Comparison of ENCODE assay signal across 8 mouse cellular contexts in genomic region chr13:75992169-75993028, GRCm38 (mm10). TPM values are rescaled to one million over a fixed set of nuclear protein-coding genes. Genes with fewer than 3 reads are reported as not detected.
DNase-seq lines count a peak whose midpoint lies in the region; ATAC-seq and TF ChIP-seq lines count a peak whose summit lies in the region.

No protein-coding gene starts in this region.

- no peaks in the 10 kb centered on the region for H3K4me1 ChIP-seq in lung, embryonic 14.5 days (ENCODE audit: insufficient read depth)
- no peaks in the 10 kb centered on the region for H3K4me1 ChIP-seq in embryonic facial prominence, embryonic 14.5 days (ENCODE audit: control insufficient read depth, insufficient read depth, low read length)
- H3K4me1 ChIP-seq in midbrain, embryonic 15.5 days, result peaks cover 5% of the 10 kb centered on the region; the same call in 1 of the 2 replicates

- no peak for TF ChIP-seq CTCF in lung, embryonic 14.5 days (IDR thresholded peaks at IDR 0.05; ENCODE audit: low read depth)

- no peaks in the 10 kb centered on the region for H3K36me3 ChIP-seq in lung, embryonic 14.5 days (ENCODE audit: insufficient read depth)
- no peaks in the 10 kb centered on the region for H3K36me3 ChIP-seq in embryonic facial prominence, embryonic 14.5 days (ENCODE audit: control insufficient read depth, insufficient read depth, low read length)
- H3K36me3 ChIP-seq in midbrain, embryonic 15.5 days (replicated peaks), result no peaks in the 10 kb centered on the region

- peak; percentile 96 for ATAC-seq in lung, embryonic 14.5 days (ENCODE audit: insufficient read depth)
- peak; percentile 74 for ATAC-seq in embryonic facial prominence, embryonic 14.5 days (ENCODE audit: low read depth)
- peak; percentile 96 for ATAC-seq in midbrain, embryonic 15.5 days (replicated peaks)

- no peak overlapping the region for H3K27ac ChIP-seq in lung, embryonic 14.5 days (ENCODE audit: low read depth)
- no peak overlapping the region for H3K27ac ChIP-seq in embryonic facial prominence, embryonic 14.5 days (replicated peaks; ENCODE audit: low read depth, low read length)
- H3K27ac ChIP-seq in midbrain, embryonic 15.5 days, result peak overlapping the region; percentile 61

- no peaks in the 10 kb centered on the region for H3K27me3 ChIP-seq in lung, embryonic 14.5 days (ENCODE audit: insufficient read depth, low read length)
- no peaks in the 10 kb centered on the region for H3K27me3 ChIP-seq in embryonic facial prominence, embryonic 14.5 days (replicated peaks; ENCODE audit: control insufficient read depth, insufficient read depth, low read length)
- H3K27me3 ChIP-seq in midbrain, embryonic 15.5 days (replicated peaks), result no peaks in the 10 kb centered on the region

- H3K4me2 ChIP-seq in lung, embryonic 14.5 days, result no peak overlapping the region
- H3K4me2 ChIP-seq in embryonic facial prominence, embryonic 14.5 days (ENCODE audit: low read depth, low read length), result no peak overlapping the region
- no peak overlapping the region for H3K4me2 ChIP-seq in midbrain, embryonic 15.5 days

- peak; percentile 93 for DNase-seq in lung, embryonic 14.5 days
- DNase-seq in lung, postnatal 14 days, result no peak
- DNase-seq in embryonic facial prominence, embryonic 14.5 days (ENCODE audit: low spot score), result peak; percentile 75
- DNase-seq in kidney, adult 9 months, result peak; percentile 64
- DNase-seq in layer of hippocampus, postnatal 25 days (ENCODE audit: extremely low spot score in 1 of 2, low spot score in 1 of 2), result no peak
- DNase-seq in frontal cortex, adult 2 months (ENCODE audit: extremely low spot score in 1 of 2, low spot score in 1 of 2), result no peak
- DNase-seq in adrenal gland, adult 8-10 months, result no peak

- 0 out of 2 replicates have a peak, but pooled peaks cover 7% of the 10 kb centered on the region for H3K9me3 ChIP-seq in lung, embryonic 14.5 days (ENCODE audit: low read depth, low read length)
- H3K9me3 ChIP-seq in embryonic facial prominence, embryonic 14.5 days (ENCODE audit: control insufficient read depth, low read length), result peaks cover 10% of the 10 kb centered on the region
- H3K9me3 ChIP-seq in midbrain, embryonic 15.5 days, result no peaks in the 10 kb centered on the region; the same call in 1 of the 2 replicates

- no peak overlapping the region for H3K4me3 ChIP-seq in lung, embryonic 14.5 days (ENCODE audit: low read depth, low read length)
- no peak overlapping the region for H3K4me3 ChIP-seq in embryonic facial prominence, embryonic 14.5 days (ENCODE audit: low read depth, low read length)
- no peak overlapping the region for H3K4me3 ChIP-seq in midbrain, embryonic 15.5 days

- H3K9ac ChIP-seq in lung, embryonic 14.5 days, result no peak overlapping the region
- no peak overlapping the region for H3K9ac ChIP-seq in embryonic facial prominence, embryonic 14.5 days (ENCODE audit: low read depth, low read length)
- H3K9ac ChIP-seq in midbrain, embryonic 15.5 days, result no peak overlapping the region

- WGBS in lung, embryonic 14.5 days, result 35% methylated on average over 9 of the region's 9 CpGs
- WGBS in embryonic facial prominence, embryonic 14.5 days, result 39% methylated on average over 9 of the region's 9 CpGs
- WGBS in midbrain, embryonic 15.5 days, result 24% methylated on average over 9 of the region's 9 CpGs

RNA-seq across cellular contexts. Expression of gene Spata9, which starts 25.4 kb away (rescaled TPM):
- polyA plus RNA-seq in lung, embryonic 14.5 days (2014; fragmentation: Nextera tagmentation; extraction: Ambion mirVana), result 0.81 and 0.82 TPM in 2 replicates
- 0.72 and 0.93 TPM in 2 replicates for polyA plus RNA-seq in embryonic facial prominence, embryonic 14.5 days (2014; fragmentation: Nextera tagmentation; extraction: Ambion mirVana)
- polyA plus RNA-seq in midbrain, embryonic 15.5 days (2015; fragmentation: Nextera tagmentation; extraction: Ambion mirVana), result 2.2 and 3.6 TPM in 2 replicates
- not detected for total RNA-seq in layer of hippocampus, postnatal 25 days (2021)
- polyA plus RNA-seq in frontal cortex, adult 2 months (2012; rRNA removed), result 0.22 and 0.42 TPM in 2 replicates
- total RNA-seq in adrenal gland, adult 8-10 months (2022), result under 1 TPM in 1 of 4 experiments, not detected in 3; 0.74 TPM

RNA-seq across cellular contexts. Expression of gene Rfesd, which starts 26.1 kb away (rescaled TPM):
- polyA plus RNA-seq in lung, embryonic 14.5 days (2014; fragmentation: Nextera tagmentation; extraction: Ambion mirVana), result 18.4 and 19.5 TPM in 2 replicates
- 16.6 and 19.3 TPM in 2 replicates for polyA plus RNA-seq in embryonic facial prominence, embryonic 14.5 days (2014; fragmentation: Nextera tagmentation; extraction: Ambion mirVana)
- 18.8 and 19.0 TPM in 2 replicates for polyA plus RNA-seq in midbrain, embryonic 15.5 days (2015; fragmentation: Nextera tagmentation; extraction: Ambion mirVana)
- 10 to 100 TPM; 17.0 TPM for total RNA-seq in layer of hippocampus, postnatal 25 days (2021)
- polyA plus RNA-seq in frontal cortex, adult 2 months (2012; rRNA removed), result 13.6 and 16.6 TPM in 2 replicates
- 10 to 100 TPM; 20.2 to 29.9 (median 20.9) TPM for total RNA-seq in adrenal gland, adult 8-10 months (2022)

RNA-seq across cellular contexts. Expression of gene Rhobtb3, which starts 48.7 kb away (rescaled TPM):
- polyA plus RNA-seq in lung, embryonic 14.5 days (2014; fragmentation: Nextera tagmentation; extraction: Ambion mirVana), result 49.2 and 52.4 TPM in 2 replicates
- 43.0 and 47.6 TPM in 2 replicates for polyA plus RNA-seq in embryonic facial prominence, embryonic 14.5 days (2014; fragmentation: Nextera tagmentation; extraction: Ambion mirVana)
- 22.9 and 23.2 TPM in 2 replicates for polyA plus RNA-seq in midbrain, embryonic 15.5 days (2015; fragmentation: Nextera tagmentation; extraction: Ambion mirVana)
- 10 to 100 TPM; 16.2 to 17.5 TPM for total RNA-seq in layer of hippocampus, postnatal 25 days (2021)
- polyA plus RNA-seq in frontal cortex, adult 2 months (2012; rRNA removed), result 15.4 and 16.5 TPM in 2 replicates
- total RNA-seq in adrenal gland, adult 8-10 months (2022), result 10 to 100 TPM in 2 of 4 experiments, 1 to 10 TPM in 2; 5.7 to 13.8 (median 8.9) TPM

Comparison
In these comparisons a context has a peak if more than half of its experiments do, and no peak if none do; other contexts are left out.
1. DNase-seq: peak in lung, embryonic 14.5 days (single experiment), embryonic facial prominence, embryonic 14.5 days (single experiment) and kidney, adult 9 months (single experiment); none in lung, postnatal 14 days (single experiment), layer of hippocampus, postnatal 25 days (0 of 2), frontal cortex, adult 2 months (0 of 2) and adrenal gland, adult 8-10 months (single experiment).
2. Peak in every context shown above with its lines, with median percentiles within 50 percentile points of each other: ATAC-seq.